Mouse (Mus musculus): ENCODE results near the gene Gamt.
A peak's percentile ranks its signal among the peaks of the same experiment; 100 is the strongest.

Gamt gene

GRCm38 (mm10) chr10:80260642-80261584 is at the start of gene Gamt, which contains the start of gene Dazap1:
Gene Gamt (minus strand): TSS chr10:80261012.
Gene Dazap1 (plus strand): TSS chr10:80261486.
- peak; percentile 97 for DNase-seq

- peak; percentile 57 for DNase-seq
Observed at GRCm38 (mm10) chr10:80304862-80305261, 44.0 kb upstream of the Gamt start.

- DNase-seq = no peak
Observed at GRCm38 (mm10) chr10:80304458-80304857, 43.6 kb upstream of the Gamt start.

- peak; percentile 71 for DNase-seq
Observed at GRCm38 (mm10) chr10:80302471-80302881, 41.7 kb upstream of the Gamt start.

GRCm38 (mm10) chr10:80302082-80302355 is 41.2 kb upstream of the Gamt start:
- DNase-seq = no peak

GRCm38 (mm10) chr10:80301256-80302081 is 40.7 kb upstream of the Gamt start:
- DNase-seq = no peak

- DNase-seq = no peak
Observed at GRCm38 (mm10) chr10:80300672-80301181, 39.9 kb upstream of the Gamt start.

- no peak for DNase-seq
Observed at GRCm38 (mm10) chr10:80299824-80300223, 39.0 kb upstream of the Gamt start.

- DNase-seq = no peak
Observed at GRCm38 (mm10) chr10:80299301-80299700, 38.5 kb upstream of the Gamt start.

GRCm38 (mm10) chr10:80298571-80299281 is 37.9 kb upstream of the Gamt start:
- no peak for DNase-seq

GRCm38 (mm10) chr10:80297526-80298133 is 36.8 kb upstream of the Gamt start:
- DNase-seq = no peak

GRCm38 (mm10) chr10:80296824-80297223 is 36.0 kb upstream of the Gamt start:
- no peak for DNase-seq

- DNase-seq = peak; percentile 83
Observed at GRCm38 (mm10) chr10:80295618-80296425, 35.0 kb upstream of the Gamt start, which contains the start of gene Apc2. Gene Apc2 (plus strand): TSS chr10:80295977.

GRCm38 (mm10) chr10:80294788-80295303 is 34.0 kb upstream of the Gamt start:
- DNase-seq = no peak

GRCm38 (mm10) chr10:80294311-80294710 is 33.5 kb upstream of the Gamt start:
- DNase-seq = no peak

- no peak for DNase-seq
Observed at GRCm38 (mm10) chr10:80293325-80293724, 32.5 kb upstream of the Gamt start.

GRCm38 (mm10) chr10:80292251-80293146 is 31.7 kb upstream of the Gamt start, which contains the start of gene Rps15:
Gene Rps15 (plus strand): TSS chr10:80292453.
- DNase-seq = peak; percentile 95

- DNase-seq = no peak
Observed at GRCm38 (mm10) chr10:80288657-80289056, 27.8 kb upstream of the Gamt start.

- no peak for DNase-seq
Observed at GRCm38 (mm10) chr10:80288097-80288496, 27.3 kb upstream of the Gamt start.

All from kidney, adult 9 months (tissue).